Mouse (Mus musculus) heart, postnatal 0 days (tissue): ENCODE results near the gene Samd3. TPM values are rescaled to one million over a fixed set of nuclear protein-coding genes. Genes with fewer than 3 reads are reported as not detected.

ENCODE experiments used
- ATAC-seq: fragments of 200-750 bp; cut with Nextera tagmentation; 2 replicates; pipeline ENCODE4 v1.8.0; 2017; ENCODE audit warnings: low read depth, moderate number of reproducible peaks, moderate library complexity; ENCODE audit not compliant: insufficient read depth
- DNase-seq: peaks from one replicate; pipeline ENCODE4 v3.0.0-alpha.2; 2016; ENCODE audit warnings: low spot score
- H3K27ac ChIP-seq: fragments of 300-500 bp; sonication (generic); 2 replicates; pipeline ENCODE4 v1.5.1; 2014; ENCODE audit warnings: low read depth, mild to moderate bottlenecking
- H3K27me3 ChIP-seq: fragments of 300-500 bp; sonication (generic); 2 replicates; pipeline ENCODE4 v1.6.1; 2014; ENCODE audit warnings: low read length, mixed read lengths; ENCODE audit not compliant: control insufficient read depth, insufficient read depth
- H3K36me3 ChIP-seq: fragments of 300-500 bp; sonication (generic); replicated peaks from 2 replicates; pipeline ENCODE4 v1.6.1; 2014; ENCODE audit warnings: low read length, mixed read lengths; ENCODE audit not compliant: control insufficient read depth, insufficient read depth
- H3K4me1 ChIP-seq: fragments of 300-500 bp; sonication (generic); 2 replicates; pipeline ENCODE4 v1.6.1; 2014; ENCODE audit warnings: antibody characterized with exemption; ENCODE audit not compliant: control insufficient read depth, insufficient read depth
- H3K4me2 ChIP-seq: fragments of 300-500 bp; sonication (generic); 2 replicates; pipeline ENCODE4 v1.6.1; 2014; ENCODE audit warnings: low read depth, mild to moderate bottlenecking, low read length, moderate library complexity
- H3K4me3 ChIP-seq: fragments of 300-500 bp; sonication (generic); 2 replicates; pipeline ENCODE4 v1.5.1; 2014; ENCODE audit warnings: low read depth, low read length
- H3K9ac ChIP-seq: fragments of 300-500 bp; sonication (generic); replicated peaks from 2 replicates; pipeline ENCODE4 v1.6.1; 2014; ENCODE audit warnings: low read depth, low read length, mixed read lengths
- H3K9me3 ChIP-seq: fragments of 300-500 bp; sonication (generic); replicated peaks from 2 replicates; pipeline ENCODE4 v1.6.1; 2016; ENCODE audit warnings: low read length; ENCODE audit not compliant: control insufficient read depth
- CTCF ChIP-seq: IDR thresholded peaks from 2 replicates; pipeline ENCODE4 v1.5.1; 2016; ENCODE audit warnings: antibody characterized with exemption, control low read depth, low read depth
- EP300 ChIP-seq: IDR thresholded peaks from 2 replicates; pipeline ENCODE4 v1.6.1; 2016; ENCODE audit warnings: antibody characterized with exemption, low read depth
- WGBS: fragments of 180-500 bp; shearing (Covaris S2); extraction: QIAGEN DNeasy Blood & Tissue Kit; methylation state at CpG from one replicate; pipeline ENCODE4 v1.1.7; 2014; 5-methylcytosine and 5-hydroxymethylcytosine counted together
- polyA plus RNA-seq: library from polyadenylated mRNA; unstranded; fragments of >200 nt; fragmentation: Nextera tagmentation; extraction: Ambion mirVana; gene quantifications from 2 replicates; pipeline ENCODE4 v1.2.1, GENCODE M21; 2015
- total RNA-seq: library from RNA; depleted of rRNA; stranded (reverse); fragments of >200 nt; gene quantifications from 2 replicates; pipeline ENCODE4 v1.2.3, GENCODE M21; 2014; ENCODE audit warnings: low replicate concordance

The Samd3 gene
- total and polyA plus RNA-seq, 2 experiments from 2014 or later, result not detected

DNA sequence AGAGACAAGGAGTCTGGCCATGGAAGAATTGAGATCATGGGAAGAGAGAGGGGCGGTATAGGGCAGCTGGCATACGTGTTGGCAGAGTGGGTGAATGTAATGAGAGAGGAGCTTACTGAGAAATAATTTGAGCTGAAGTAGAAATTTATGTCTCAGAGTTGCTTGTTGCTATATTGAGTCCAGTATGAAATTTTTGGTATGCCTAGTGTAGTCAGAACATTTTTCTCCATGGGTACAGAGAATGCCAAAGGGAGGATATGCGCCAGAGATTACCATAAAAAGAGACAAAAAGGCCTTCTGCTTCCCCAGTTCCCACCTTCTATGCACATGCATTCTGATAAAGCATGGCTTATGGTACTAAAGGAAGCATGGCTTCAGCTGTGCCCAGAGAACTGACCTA lies 13.7 kb downstream of the Samd3 start:
- Histone ChIP-seq H3K27me3 (no peaks in the 10 kb centered on the region), H3K4me2 (no peak overlapping the region), H3K4me1 (no peaks in the 10 kb centered on the region), H3K9me3 (no peaks in the 10 kb centered on the region), H3K4me3 (no peak overlapping the region), H3K9ac (no peak overlapping the region), H3K36me3 (no peaks in the 10 kb centered on the region), H3K27ac (no peak overlapping the region)
- TF ChIP-seq CTCF, result no peak
- TF ChIP-seq EP300, result no peak
- WGBS, result 79% methylated on average over 3 of the region's 3 CpGs
- DNase-seq (no peak), ATAC-seq (no peak)

DNA sequence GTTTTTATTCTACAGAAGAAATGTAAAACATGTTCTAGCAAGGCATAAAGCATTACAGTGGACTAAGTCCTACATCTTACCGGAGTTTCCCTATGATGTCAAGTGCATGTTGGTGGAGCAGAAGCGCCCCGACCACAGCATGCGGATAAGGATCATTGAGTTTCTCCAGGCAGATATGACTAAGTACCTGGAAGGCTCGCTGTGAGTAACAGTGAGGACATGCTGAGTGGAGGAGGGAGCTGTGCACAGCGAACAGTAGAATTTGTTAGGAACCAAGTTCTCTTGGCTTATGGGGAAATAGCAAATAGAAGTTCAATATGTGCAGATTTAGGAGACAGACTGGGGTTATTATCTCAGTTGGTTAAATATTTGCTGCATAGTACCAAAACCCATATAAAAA lies 15.0 kb downstream of the Samd3 start:
- H3K4me1 ChIP-seq, result no peaks in the 10 kb centered on the region
- 77% methylated on average over 6 of the region's 6 CpGs for WGBS
- H3K27ac ChIP-seq, result no peak overlapping the region
- H3K27me3 ChIP-seq, result no peaks in the 10 kb centered on the region
- ATAC-seq, result no peak
- H3K4me2 ChIP-seq, result no peak overlapping the region
- no peaks in the 10 kb centered on the region for H3K36me3 ChIP-seq
- no peak for DNase-seq
- no peak overlapping the region for H3K9ac ChIP-seq
- no peaks in the 10 kb centered on the region for H3K9me3 ChIP-seq
- no peak overlapping the region for H3K4me3 ChIP-seq
- TF ChIP-seq EP300 (no peak), CTCF (no peak)

GRCm38 (mm10) chr10:26249426-26250165 lies 20.1 kb downstream of the Samd3 start:
- Histone ChIP-seq H3K9ac (no peak overlapping the region), H3K27ac (no peak overlapping the region), H3K4me1 (no peaks in the 10 kb centered on the region), H3K9me3 (no peaks in the 10 kb centered on the region), H3K4me2 (no peak overlapping the region), H3K4me3 (no peak overlapping the region), H3K27me3 (no peaks in the 10 kb centered on the region), H3K36me3 (no peaks in the 10 kb centered on the region)
- TF ChIP-seq CTCF (no peak), EP300 (no peak)
- DNase-seq (no peak), ATAC-seq (no peak)
- WGBS, result 71% methylated on average over 7 of the region's 7 CpGs

DNA sequence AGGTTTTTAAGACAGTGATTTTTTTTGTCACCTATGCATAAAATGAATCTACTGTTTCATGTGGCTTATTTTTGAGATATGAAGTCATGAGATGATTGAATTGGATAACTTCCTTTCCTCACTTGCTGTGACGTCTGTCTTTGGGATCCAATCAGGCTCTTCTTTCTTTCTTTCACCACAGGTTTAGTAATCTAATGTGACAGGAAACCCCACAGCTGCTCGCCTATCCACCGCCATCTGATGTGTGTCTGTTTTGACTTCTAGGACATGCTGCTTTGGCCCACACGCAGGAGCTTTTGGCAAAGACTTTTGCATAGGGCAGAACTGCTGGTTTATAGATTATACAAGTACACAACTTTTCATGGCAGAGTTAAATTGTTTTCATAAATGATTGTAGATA lies 30.4 kb downstream of the Samd3 start:
- Histone ChIP-seq H3K9ac (no peak overlapping the region), H3K36me3 (no peaks in the 10 kb centered on the region), H3K27ac (no peak overlapping the region), H3K4me3 (no peak overlapping the region), H3K27me3 (no peaks in the 10 kb centered on the region), H3K9me3 (no peaks in the 10 kb centered on the region), H3K4me2 (no peak overlapping the region), H3K4me1 (no peaks in the 10 kb centered on the region)
- no peak for ATAC-seq
- TF ChIP-seq EP300 (no peak), CTCF (no peak)
- no peak for DNase-seq
- 55% methylated on average over 4 of the region's 4 CpGs for WGBS

DNA sequence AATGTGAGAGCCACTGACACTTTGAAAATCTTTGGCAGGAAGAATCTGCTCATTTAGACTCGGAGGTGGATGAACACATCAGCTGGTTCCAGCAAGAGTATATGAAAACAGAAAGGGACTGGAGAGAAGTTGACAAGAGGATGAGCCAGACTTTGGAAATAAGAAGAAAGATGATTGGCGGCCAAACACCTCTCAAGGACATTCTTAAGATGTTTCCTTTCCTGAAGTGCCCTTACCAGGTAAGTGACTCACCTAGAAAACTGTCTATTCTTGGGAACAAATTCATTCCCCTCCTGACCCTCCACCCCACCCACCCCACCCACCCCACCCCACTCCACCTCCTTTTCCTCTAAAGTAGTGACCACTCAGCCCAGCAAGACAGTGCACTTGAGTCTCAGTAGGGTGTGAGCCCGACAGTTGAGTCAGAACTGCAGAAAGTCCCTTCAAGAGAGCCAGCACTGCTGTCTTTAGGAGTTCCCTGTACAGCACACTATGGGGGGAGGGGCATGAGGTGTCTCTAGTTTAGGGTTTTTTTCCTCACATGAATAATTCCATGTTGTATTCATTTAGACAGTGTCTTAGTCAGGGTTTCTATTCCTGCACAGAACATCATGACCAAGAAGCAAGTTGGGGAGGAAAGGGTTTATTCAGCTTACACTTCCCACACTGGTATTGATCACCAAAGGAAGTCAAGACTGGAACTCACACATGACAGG lies 34.4 kb downstream of the Samd3 start:
- TF ChIP-seq EP300 (no peak), CTCF (no peak)
- DNase-seq (no peak), ATAC-seq (no peak)
- Histone ChIP-seq H3K9me3 (no peaks in the 10 kb centered on the region), H3K27me3 (no peaks in the 10 kb centered on the region), H3K36me3 (no peaks in the 10 kb centered on the region), H3K4me3 (no peak overlapping the region), H3K4me2 (no peak overlapping the region), H3K4me1 (no peaks in the 10 kb centered on the region), H3K27ac (no peak overlapping the region), H3K9ac (no peak overlapping the region)
- WGBS, result 63% methylated on average over 3 of the region's 3 CpGs

GRCm38 (mm10) chr10:26275414-26275813 lies 45.9 kb downstream of the Samd3 start:
- H3K4me3 ChIP-seq, result no peak overlapping the region
- 86% methylated on average over 6 of the region's 6 CpGs for WGBS
- ATAC-seq (no peak), DNase-seq (no peak)
- no peak overlapping the region for H3K4me2 ChIP-seq
- H3K27ac ChIP-seq, result no peak overlapping the region
- no peaks in the 10 kb centered on the region for H3K27me3 ChIP-seq
- H3K36me3 ChIP-seq, result peaks cover 33% of the 10 kb centered on the region
- no peaks in the 10 kb centered on the region for H3K9me3 ChIP-seq
- H3K4me1 ChIP-seq, result no peaks in the 10 kb centered on the region
- no peak overlapping the region for H3K9ac ChIP-seq
- no peak for TF ChIP-seq EP300
- no peak for TF ChIP-seq CTCF
